Mouse (Mus musculus) telencephalon, adult 2 months (tissue): Measurements from ENCODE around the gene Olfr898.

ENCODE experiments used
- DNase-seq: peaks from one replicate; pipeline ENCODE4 v3.0.0-alpha.2; 2011; ENCODE audit warnings: low read depth, low spot score

The Olfr898 gene

DNA sequence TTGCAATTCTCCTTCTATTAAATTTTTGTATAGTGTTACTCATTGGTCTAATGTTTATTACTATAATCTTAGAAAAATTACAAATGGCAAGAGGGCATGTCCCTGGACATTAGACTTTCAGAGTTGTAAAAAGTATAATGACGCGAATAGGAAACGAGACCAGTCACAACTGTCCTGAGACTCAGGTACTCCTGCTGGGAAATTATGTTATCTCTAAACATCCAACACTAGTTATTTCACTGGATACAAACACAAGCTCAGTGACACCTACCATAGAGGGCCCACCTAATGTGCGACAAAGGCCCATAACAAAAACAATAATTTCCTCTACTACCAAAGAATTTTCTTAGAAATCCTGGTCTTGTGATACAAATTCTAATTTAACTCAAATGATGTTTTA, at the start of gene Olfr898:
TSS of gene Olfr898 (plus strand) at position 301 of the 400 bp plus-strand sequence.
- DNase-seq: no peak

DNA sequence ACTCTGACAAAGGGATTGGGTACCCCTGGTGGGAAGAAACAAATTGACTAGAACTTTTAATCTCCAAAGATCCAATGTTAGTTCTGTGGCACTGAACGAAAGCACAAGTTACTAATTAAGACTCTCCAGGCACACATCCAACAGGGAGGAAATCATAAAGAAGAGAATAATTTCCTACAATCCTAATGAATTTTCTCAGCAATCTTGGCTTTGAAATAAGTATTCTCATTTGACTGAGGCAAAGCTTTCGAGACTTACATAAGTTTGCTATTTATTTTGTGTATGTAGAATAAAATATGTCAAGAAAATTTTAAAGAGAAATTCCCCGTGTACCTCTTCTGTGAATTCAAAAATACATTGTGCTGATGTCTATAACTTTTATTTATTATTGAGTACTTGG, 19.5 kb upstream of the Olfr898 start, which contains the start of gene Olfr25:
TSS of gene Olfr25 (plus strand) at position 301 of the 400 bp plus-strand sequence.
- no peak for DNase-seq

DNA sequence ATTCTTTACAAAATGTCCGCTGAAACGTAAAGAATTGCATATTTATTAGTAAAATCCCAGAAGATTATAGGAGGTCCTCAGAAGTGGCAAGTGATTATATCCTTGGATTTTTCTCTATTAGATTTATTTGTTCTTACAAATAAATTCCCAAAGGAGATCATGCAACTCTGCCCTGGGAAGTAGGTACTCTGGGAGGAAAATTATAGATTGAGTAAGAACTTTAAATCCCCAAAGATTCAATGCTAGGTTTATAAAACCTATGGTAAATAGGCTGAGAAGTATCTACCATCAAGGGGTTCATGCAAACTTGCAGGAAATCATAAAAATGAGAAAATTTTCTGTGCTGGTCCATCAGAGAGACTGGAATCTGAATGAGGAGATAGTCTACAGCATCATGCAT, 18.4 kb downstream of the Olfr898 start, which contains the start of gene Olfr250:
TSS of gene Olfr250 (plus strand) at position 301 of the 400 bp plus-strand sequence.
- no peak for DNase-seq

DNA sequence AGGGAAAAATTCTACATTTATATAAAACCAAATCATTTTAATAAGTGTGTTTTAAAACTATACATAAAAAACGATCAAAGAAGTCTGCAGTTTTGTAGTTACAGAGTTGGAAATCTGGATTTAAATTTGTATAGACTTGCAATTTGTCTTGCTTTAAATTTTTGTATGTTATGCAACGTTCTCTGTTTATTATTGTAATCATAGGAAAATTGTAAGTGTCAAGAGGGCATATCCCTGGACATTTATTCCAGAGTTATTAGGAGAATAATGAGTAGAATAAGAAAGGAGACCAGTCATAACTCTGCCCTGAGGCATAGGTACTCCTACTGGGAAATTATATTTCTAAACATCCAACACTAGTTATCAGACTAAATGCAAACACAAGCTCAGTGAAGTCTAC, 28.6 kb downstream of the Olfr898 start, which contains the start of gene Olfr251:
TSS of gene Olfr251 (plus strand) at position 301 of the 400 bp plus-strand sequence.
- DNase-seq: no peak

GRCm38 (mm10) chr9:38401398-38401797, 53.2 kb downstream of the Olfr898 start, which contains the start of gene Olfr147:
TSS of gene Olfr147 (plus strand) at chr9:38401698.
- DNase-seq: no peak
